Mouse (Mus musculus): ENCODE measurements at regions not wholly inside any gene's neighbourhood (a gene's known extent, or its start where the extent isn't known, plus 50 kb on each side); places are given as distances from the start of the nearest gene placed in this dataset.
A peak's percentile ranks its signal among the peaks of the same experiment; 100 is the strongest.

- Histone ChIP-seq H3K9me3 (replicated peaks; ENCODE audit: low read length) (no peaks in the 10 kb centered on the region), H3K9ac (ENCODE audit: low read depth, low read length) (no peak overlapping the region), H3K27ac (no peak overlapping the region), H3K27me3 (ENCODE audit: insufficient read depth, low read length) (no peaks in the 10 kb centered on the region), H3K4me2 (ENCODE audit: low read length) (no peak overlapping the region), H3K36me3 (ENCODE audit: insufficient read depth, low read length) (no peaks in the 10 kb centered on the region), H3K4me1 (replicated peaks; ENCODE audit: insufficient read depth, low read length) (no peaks in the 10 kb centered on the region), H3K4me3 (replicated peaks; ENCODE audit: low read depth, low read length) (no peak overlapping the region)
- ATAC-seq (replicated peaks; ENCODE audit: low FRiP score, low read depth), result no peak
- DNase-seq (ENCODE audit: low spot score), result no peak
- 85% methylated on average over 4 of the region's 4 CpGs for WGBS
- TF ChIP-seq CTCF (IDR thresholded peaks at IDR 0.05; ENCODE audit: low read depth), result no peak
Measured at GRCm38 (mm10) chr1:185893421-185893820, 223.7 kb downstream of the Lyplal1 start.

- Histone ChIP-seq H3K4me2 (ENCODE audit: low read length) (no peak overlapping the region), H3K9me3 (replicated peaks; ENCODE audit: low read length) (no peaks in the 10 kb centered on the region), H3K9ac (ENCODE audit: low read depth, low read length) (no peak overlapping the region), H3K4me1 (replicated peaks; ENCODE audit: insufficient read depth, low read length) (no peaks in the 10 kb centered on the region), H3K36me3 (ENCODE audit: insufficient read depth, low read length) (no peaks in the 10 kb centered on the region), H3K27ac (no peak overlapping the region), H3K27me3 (ENCODE audit: insufficient read depth, low read length) (no peaks in the 10 kb centered on the region), H3K4me3 (replicated peaks; ENCODE audit: low read depth, low read length) (no peak overlapping the region)
- WGBS, result 44% methylated on average over 9 of the region's 9 CpGs
- ATAC-seq (replicated peaks; ENCODE audit: low FRiP score, low read depth) (no peak), DNase-seq (ENCODE audit: low spot score) (peak; percentile 33)
- no peak for TF ChIP-seq CTCF (IDR thresholded peaks at IDR 0.05; ENCODE audit: low read depth)
Measured at GRCm38 (mm10) chr1:185898475-185898874, 218.6 kb downstream of the Lyplal1 start.

DNA sequence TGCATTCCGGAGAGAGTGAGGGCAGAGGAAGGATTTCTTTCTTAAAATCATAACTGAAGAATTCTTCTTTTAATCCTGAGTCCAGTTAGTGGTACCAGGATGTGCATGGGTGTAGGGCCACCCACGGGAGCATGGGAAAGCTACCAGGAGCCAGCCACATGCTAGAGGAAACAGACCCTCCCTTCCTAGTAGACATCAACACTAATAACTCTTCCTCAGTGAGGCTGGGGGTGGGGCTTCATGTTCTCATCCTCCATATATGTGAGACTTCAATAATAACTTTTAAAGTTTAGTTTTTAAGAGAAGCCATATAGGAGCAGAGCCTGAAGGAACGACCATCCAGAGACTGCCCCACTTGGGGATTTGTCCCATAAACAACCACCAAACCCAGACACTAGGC lies 216.8 kb downstream of the Lyplal1 start:
- 68% methylated on average over 3 of the region's 3 CpGs for WGBS
- no peak overlapping the region for H3K27ac ChIP-seq
- ATAC-seq (replicated peaks; ENCODE audit: low FRiP score, low read depth) (no peak), DNase-seq (ENCODE audit: low spot score) (no peak)
- H3K4me1 ChIP-seq (replicated peaks; ENCODE audit: insufficient read depth, low read length), result no peaks in the 10 kb centered on the region
- no peak overlapping the region for H3K4me3 ChIP-seq (replicated peaks; ENCODE audit: low read depth, low read length)
- TF ChIP-seq CTCF (IDR thresholded peaks at IDR 0.05; ENCODE audit: low read depth), result no peak
- H3K4me2 ChIP-seq (ENCODE audit: low read length), result no peak overlapping the region
- H3K36me3 ChIP-seq (ENCODE audit: insufficient read depth, low read length), result no peaks in the 10 kb centered on the region
- no peaks in the 10 kb centered on the region for H3K9me3 ChIP-seq (replicated peaks; ENCODE audit: low read length)
- H3K9ac ChIP-seq (ENCODE audit: low read depth, low read length), result no peak overlapping the region
- no peaks in the 10 kb centered on the region for H3K27me3 ChIP-seq (ENCODE audit: insufficient read depth, low read length)

DNA sequence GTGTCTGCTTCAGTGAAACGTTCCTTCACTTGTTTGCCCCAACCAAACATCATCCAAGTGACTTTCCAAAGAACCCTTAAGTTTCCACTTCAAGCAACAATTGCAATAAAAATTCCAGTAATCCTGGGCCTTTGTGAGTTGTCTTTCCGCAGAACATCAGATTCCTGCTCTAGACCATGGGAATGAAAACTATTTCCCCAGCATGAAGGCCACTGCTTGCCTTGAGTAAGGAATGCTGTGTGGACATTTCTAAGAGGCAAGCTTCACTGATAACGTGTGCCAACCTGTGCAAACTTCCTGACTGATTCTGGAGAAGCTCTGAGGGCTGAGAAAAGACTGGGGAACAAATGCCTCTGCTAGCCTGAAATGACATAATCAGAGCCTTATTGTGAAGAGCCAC lies 214.7 kb downstream of the Lyplal1 start:
- WGBS, result 94% methylated on average over 3 of the region's 3 CpGs
- H3K9me3 ChIP-seq (replicated peaks; ENCODE audit: low read length), result no peaks in the 10 kb centered on the region
- H3K27me3 ChIP-seq (ENCODE audit: insufficient read depth, low read length), result no peaks in the 10 kb centered on the region
- no peak overlapping the region for H3K27ac ChIP-seq
- ATAC-seq (replicated peaks; ENCODE audit: low FRiP score, low read depth), result no peak
- H3K4me2 ChIP-seq (ENCODE audit: low read length), result no peak overlapping the region
- no peak overlapping the region for H3K4me3 ChIP-seq (replicated peaks; ENCODE audit: low read depth, low read length)
- no peaks in the 10 kb centered on the region for H3K4me1 ChIP-seq (replicated peaks; ENCODE audit: insufficient read depth, low read length)
- H3K36me3 ChIP-seq (ENCODE audit: insufficient read depth, low read length), result no peaks in the 10 kb centered on the region
- no peak overlapping the region for H3K9ac ChIP-seq (ENCODE audit: low read depth, low read length)
- TF ChIP-seq CTCF (IDR thresholded peaks at IDR 0.05; ENCODE audit: low read depth), result no peak
- DNase-seq (ENCODE audit: low spot score), result no peak

GRCm38 (mm10) chr1:185905666-185906065 lies 211.4 kb downstream of the Lyplal1 start:
- H3K4me2 ChIP-seq (ENCODE audit: low read length), result no peak overlapping the region
- DNase-seq (ENCODE audit: low spot score) (no peak), ATAC-seq (replicated peaks; ENCODE audit: low FRiP score, low read depth) (no peak)
- no peak overlapping the region for H3K27ac ChIP-seq
- 69% methylated on average over 7 of the region's 7 CpGs for WGBS
- no peaks in the 10 kb centered on the region for H3K27me3 ChIP-seq (ENCODE audit: insufficient read depth, low read length)
- H3K4me3 ChIP-seq (replicated peaks; ENCODE audit: low read depth, low read length), result no peak overlapping the region
- TF ChIP-seq CTCF (IDR thresholded peaks at IDR 0.05; ENCODE audit: low read depth), result no peak
- no peaks in the 10 kb centered on the region for H3K9me3 ChIP-seq (replicated peaks; ENCODE audit: low read length)
- no peaks in the 10 kb centered on the region for H3K4me1 ChIP-seq (replicated peaks; ENCODE audit: insufficient read depth, low read length)
- no peak overlapping the region for H3K9ac ChIP-seq (ENCODE audit: low read depth, low read length)
- H3K36me3 ChIP-seq (ENCODE audit: insufficient read depth, low read length), result no peaks in the 10 kb centered on the region

DNA sequence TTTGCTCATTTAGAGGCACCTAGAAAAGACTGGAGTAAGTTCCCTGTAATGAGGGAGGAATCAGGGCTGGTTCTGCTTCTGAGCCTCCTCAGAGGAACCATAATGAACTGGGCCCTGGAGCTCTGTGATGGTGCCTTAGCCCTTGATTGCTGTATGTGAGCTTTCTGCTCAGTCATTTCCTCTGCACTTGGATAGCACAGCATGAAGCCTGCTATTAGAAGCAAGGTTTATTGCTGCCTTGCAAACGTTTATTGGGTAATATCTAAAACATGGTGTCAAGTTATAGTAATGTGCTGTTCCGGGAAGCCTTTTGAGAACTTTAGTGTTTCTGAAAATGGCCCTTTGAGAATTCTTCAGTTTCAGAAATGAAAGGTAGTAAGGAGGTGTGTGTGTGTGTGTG lies 201.5 kb downstream of the Lyplal1 start:
- no peaks in the 10 kb centered on the region for H3K36me3 ChIP-seq (ENCODE audit: insufficient read depth, low read length)
- 41% methylated on average over 2 of the region's 2 CpGs for WGBS
- DNase-seq (ENCODE audit: low spot score), result no peak
- H3K9ac ChIP-seq (ENCODE audit: low read depth, low read length), result no peak overlapping the region
- no peaks in the 10 kb centered on the region for H3K4me1 ChIP-seq (replicated peaks; ENCODE audit: insufficient read depth, low read length)
- no peak for ATAC-seq (replicated peaks; ENCODE audit: low FRiP score, low read depth)
- H3K4me3 ChIP-seq (replicated peaks; ENCODE audit: low read depth, low read length), result no peak overlapping the region
- no peaks in the 10 kb centered on the region for H3K9me3 ChIP-seq (replicated peaks; ENCODE audit: low read length)
- no peaks in the 10 kb centered on the region for H3K27me3 ChIP-seq (ENCODE audit: insufficient read depth, low read length)
- H3K4me2 ChIP-seq (ENCODE audit: low read length), result no peak overlapping the region
- TF ChIP-seq CTCF (IDR thresholded peaks at IDR 0.05; ENCODE audit: low read depth), result no peak
- no peak overlapping the region for H3K27ac ChIP-seq

- no peak for DNase-seq (ENCODE audit: low spot score)
- Histone ChIP-seq H3K4me3 (replicated peaks; ENCODE audit: low read depth, low read length) (no peak overlapping the region), H3K27me3 (ENCODE audit: insufficient read depth, low read length) (no peaks in the 10 kb centered on the region), H3K36me3 (ENCODE audit: insufficient read depth, low read length) (no peaks in the 10 kb centered on the region), H3K27ac (no peak overlapping the region), H3K9me3 (replicated peaks; ENCODE audit: low read length) (no peaks in the 10 kb centered on the region), H3K4me1 (replicated peaks; ENCODE audit: insufficient read depth, low read length) (no peaks in the 10 kb centered on the region), H3K9ac (ENCODE audit: low read depth, low read length) (no peak overlapping the region), H3K4me2 (ENCODE audit: low read length) (no peak overlapping the region)
- TF ChIP-seq CTCF (IDR thresholded peaks at IDR 0.05; ENCODE audit: low read depth), result no peak
- no peak for ATAC-seq (replicated peaks; ENCODE audit: low FRiP score, low read depth)
- WGBS, result 72% methylated on average over 1 of the region's 1 CpGs
Measured at GRCm38 (mm10) chr1:185918663-185919062, 198.4 kb downstream of the Lyplal1 start.

Data from kidney, postnatal 0 days (tissue).